Mouse (Mus musculus): Measurements from ENCODE around the gene Mybph.
A peak's percentile ranks its signal among the peaks of the same experiment; 100 is the strongest.
"Not testable (repeated sequence)": the region's sequence is repeated elsewhere in the genome, so short reads cannot be mapped to it uniquely, and the experiment has no call there.

Mybph gene

GRCm38 (mm10) chr1:134232326-134232725 is 39.1 kb downstream of the Mybph start:
- DNase-seq (ENCODE audit: extremely low spot score, low read depth, low spot score) = no peak

GRCm38 (mm10) chr1:134232778-134233531 is 39.7 kb downstream of the Mybph start:
- no peak for DNase-seq (ENCODE audit: extremely low spot score, low read depth, low spot score)

- DNase-seq (ENCODE audit: extremely low spot score, low read depth, low spot score) = no peak
These were observed 40.6 kb downstream of the Mybph start for GRCm38 (mm10) chr1:134233681-134234454.

- DNase-seq (ENCODE audit: extremely low spot score, low read depth, low spot score) = no peak
These were observed 41.5 kb downstream of the Mybph start for GRCm38 (mm10) chr1:134234455-134235390.

GRCm38 (mm10) chr1:134235391-134235921 is 42.2 kb downstream of the Mybph start, which contains the start of gene Adora1:
Gene Adora1, minus strand, starts transcription at chr1:134235431.
- no peak for DNase-seq (ENCODE audit: extremely low spot score, low read depth, low spot score)

- DNase-seq (ENCODE audit: extremely low spot score, low read depth, low spot score) = no peak
These were observed 42.9 kb downstream of the Mybph start for GRCm38 (mm10) chr1:134236142-134236541.

GRCm38 (mm10) chr1:134237438-134237837 is 44.2 kb downstream of the Mybph start:
- DNase-seq (ENCODE audit: extremely low spot score, low read depth, low spot score) = no peak

- DNase-seq (ENCODE audit: extremely low spot score, low read depth, low spot score) = no peak
These were observed 47.5 kb downstream of the Mybph start for GRCm38 (mm10) chr1:134240701-134241100.

- DNase-seq (ENCODE audit: extremely low spot score, low read depth, low spot score) = no peak
These were observed 48.0 kb downstream of the Mybph start for GRCm38 (mm10) chr1:134241298-134241697.

GRCm38 (mm10) chr1:134242286-134242685 is 49.0 kb downstream of the Mybph start:
- DNase-seq (ENCODE audit: extremely low spot score, low read depth, low spot score) = no peak

- DNase-seq (ENCODE audit: extremely low spot score, low read depth, low spot score) = no peak
These were observed 50.3 kb downstream of the Mybph start for GRCm38 (mm10) chr1:134243505-134243904.

GRCm38 (mm10) chr1:134243948-134244914 is 51.0 kb downstream of the Mybph start:
- peak; percentile 35 for DNase-seq (ENCODE audit: extremely low spot score, low read depth, low spot score)

- no peak for DNase-seq (ENCODE audit: extremely low spot score, low read depth, low spot score)
These were observed 51.9 kb downstream of the Mybph start for GRCm38 (mm10) chr1:134245004-134245717.

GRCm38 (mm10) chr1:134246590-134246989 is 53.3 kb downstream of the Mybph start:
- DNase-seq (ENCODE audit: extremely low spot score, low read depth, low spot score) = no peak

GRCm38 (mm10) chr1:134249681-134250080 is 56.4 kb downstream of the Mybph start:
- DNase-seq (ENCODE audit: extremely low spot score, low read depth, low spot score) = not testable (repeated sequence)
